In genomic region chr19:10003696-10004095, GRCm38 (mm10) we compare ENCODE assay signal across 36 mouse cellular contexts. TPM values are rescaled to one million over a fixed set of nuclear protein-coding genes. Genes with fewer than 3 reads are reported as not detected.
"Had no signal": no experiment of that assay in that cellular context is flagged by ENCODE, and none has a peak within 500 bp of the region (broad histone marks: within the 10 kb centered on the region; RNA-seq: fewer than 3 reads in every experiment).

No protein-coding gene starts in this region.

- H3K27me3 ChIP-seq: heart, embryonic 12.5 days; heart, embryonic 13.5 days; heart, embryonic 15.5 days; hindbrain, embryonic 12.5 days; hindbrain, embryonic 13.5 days; hindbrain, embryonic 15.5 days; intestine, embryonic 15.5 days; kidney, embryonic 15.5 days had no signal

- H3K9me3 ChIP-seq: heart, embryonic 12.5 days; heart, embryonic 13.5 days; heart, embryonic 15.5 days; hindbrain, embryonic 10.5 days; hindbrain, embryonic 12.5 days; hindbrain, embryonic 15.5 days; intestine, embryonic 15.5 days; kidney, embryonic 15.5 days had no signal

- ATAC-seq: hindbrain, embryonic 16.5 days; hindbrain, postnatal 0 days; inflammation-experienced regulatory T-cells, adult 6 months; intestine, embryonic 15.5 days; intestine, embryonic 16.5 days; intestine, postnatal 0 days had no signal

- DNase-seq: heart, postnatal 10 days; heart, postnatal 14 days; heart, postnatal 36 days; heart, postnatal 4 days; kidney, adult 11 months; kidney, adult 18-20 months; kidney, adult 2 months; kidney, adult 8-10 months; kidney, adult 9 months; kidney, postnatal 10 days; kidney, postnatal 14 days; kidney, postnatal 25 days; kidney, postnatal 36 days; kidney, postnatal 4 days; layer of hippocampus, adult 9-11 months; layer of hippocampus, postnatal 36 days had no signal

- H3K27ac ChIP-seq: heart, embryonic 10.5 days; heart, embryonic 13.5 days; heart, embryonic 15.5 days; hindbrain, embryonic 10.5 days; hindbrain, embryonic 12.5 days; hindbrain, embryonic 13.5 days; hindbrain, embryonic 14.5 days; hindbrain, embryonic 15.5 days; hindbrain, postnatal 0 days; intestine, embryonic 15.5 days; kidney, embryonic 15.5 days; kidney, postnatal 0 days; layer of hippocampus, adult 2 months; left cerebral cortex, adult 2 months had no signal

- H3K4me2 ChIP-seq: heart, embryonic 11.5 days; heart, embryonic 12.5 days; heart, embryonic 13.5 days; heart, embryonic 15.5 days; hindbrain, embryonic 12.5 days; hindbrain, embryonic 13.5 days; hindbrain, embryonic 14.5 days; hindbrain, embryonic 15.5 days; intestine, embryonic 15.5 days; kidney, embryonic 15.5 days had no signal

- H3K36me3 ChIP-seq: heart, embryonic 10.5 days; heart, embryonic 12.5 days; heart, embryonic 13.5 days; heart, embryonic 15.5 days; hindbrain, embryonic 10.5 days; hindbrain, embryonic 12.5 days; hindbrain, embryonic 13.5 days; hindbrain, embryonic 15.5 days; intestine, embryonic 15.5 days; kidney, embryonic 15.5 days had no signal

- H3K4me1 ChIP-seq: heart, embryonic 10.5 days; heart, embryonic 12.5 days; heart, embryonic 13.5 days; heart, embryonic 15.5 days; hindbrain, embryonic 10.5 days; hindbrain, embryonic 12.5 days; hindbrain, embryonic 13.5 days; hindbrain, embryonic 15.5 days; intestine, embryonic 15.5 days; kidney, embryonic 15.5 days had no signal

- H3K4me3 ChIP-seq: heart, embryonic 10.5 days; heart, embryonic 12.5 days; heart, embryonic 13.5 days; heart, embryonic 15.5 days; hindbrain, embryonic 10.5 days; hindbrain, embryonic 12.5 days; hindbrain, embryonic 13.5 days; hindbrain, embryonic 15.5 days; intestine, embryonic 15.5 days; kidney, embryonic 15.5 days; layer of hippocampus, adult 2 months; left cerebral cortex, adult 2 months had no signal

- H3K9ac ChIP-seq: heart, embryonic 12.5 days; heart, embryonic 13.5 days; heart, embryonic 15.5 days; hindbrain, embryonic 12.5 days; hindbrain, embryonic 13.5 days; hindbrain, embryonic 14.5 days; hindbrain, embryonic 15.5 days; intestine, embryonic 15.5 days; kidney, embryonic 15.5 days had no signal

RNA-seq across cellular contexts. Expression of gene Rab3il1, which starts 2.2 kb away (rescaled TPM):
- polyA plus RNA-seq: inflammation-experienced regulatory T-cells, adult 6 months had no signal

RNA-seq across cellular contexts. Expression of gene Fads3, which starts 37.7 kb away (rescaled TPM):
- polyA plus RNA-seq: inflammation-experienced regulatory T-cells, adult 6 months had no signal
